Mouse (Mus musculus) layer of hippocampus, adult 11-12 months (tissue): ENCODE data around the gene Dbi.

Source experiments
- DNase-seq: peaks from one replicate; pipeline ENCODE4 v3.0.0; 2022; ENCODE audit warnings: low spot score

Dbi gene

DNA sequence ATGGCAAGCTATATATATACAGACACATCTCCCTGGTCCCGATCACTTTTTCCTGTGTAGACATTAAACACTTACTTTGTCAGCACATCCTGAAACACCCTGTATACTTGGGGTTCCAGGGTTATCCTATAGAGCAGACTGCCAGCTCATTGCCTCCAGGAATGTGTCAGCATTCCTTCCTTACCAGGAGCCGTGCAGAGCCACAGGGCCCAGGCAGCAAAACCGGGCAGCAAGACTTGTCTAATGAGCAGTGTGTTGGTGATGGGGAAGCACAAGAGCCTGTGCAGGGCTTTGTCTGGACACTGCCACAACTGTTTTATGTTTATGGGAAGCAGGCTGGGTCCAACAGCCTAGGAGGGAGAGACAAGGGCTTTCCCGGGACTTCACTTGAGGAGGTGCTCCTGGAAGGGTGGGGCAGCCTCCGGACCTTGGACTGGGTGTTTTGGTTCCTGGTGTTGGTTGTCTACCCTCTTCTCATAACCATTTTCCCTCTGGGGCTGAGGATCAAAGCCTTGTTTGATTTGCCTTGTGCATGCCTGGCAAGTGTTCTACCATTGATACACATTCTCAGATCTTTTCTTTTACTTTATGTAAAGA, 36.9 kb downstream of the Dbi start:
- no peak for DNase-seq

DNA sequence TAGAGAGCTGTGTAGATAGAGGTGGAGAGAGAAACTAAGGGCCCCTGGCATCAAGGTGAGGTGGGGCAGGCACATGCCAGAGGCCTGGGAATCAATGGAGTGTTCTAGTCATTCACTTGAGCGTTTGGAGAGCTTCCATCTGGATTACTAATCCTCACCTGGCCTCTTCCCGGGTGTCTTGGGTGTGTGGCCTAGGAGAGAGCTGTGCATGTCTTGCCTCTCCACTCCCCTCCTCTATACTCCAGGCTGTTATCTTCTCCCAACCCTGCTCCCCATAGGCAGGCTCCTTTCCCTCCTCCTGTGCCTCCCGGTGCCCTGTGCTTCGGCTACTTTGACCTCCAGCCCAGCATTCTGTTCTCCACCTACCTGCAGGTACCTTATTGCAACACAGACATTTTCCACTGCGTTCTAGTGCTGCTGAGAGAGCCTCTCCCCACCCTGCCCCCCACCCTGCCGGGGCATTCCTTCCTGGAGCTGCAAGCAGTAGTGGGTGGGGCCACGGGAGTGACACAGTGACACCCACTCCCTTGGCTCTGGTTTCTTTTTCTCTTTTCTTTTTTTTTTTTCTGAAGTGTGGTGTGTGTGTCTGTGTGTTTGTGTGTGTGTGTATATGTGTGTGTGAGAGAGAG, 37.8 kb downstream of the Dbi start:
- no peak for DNase-seq

DNA sequence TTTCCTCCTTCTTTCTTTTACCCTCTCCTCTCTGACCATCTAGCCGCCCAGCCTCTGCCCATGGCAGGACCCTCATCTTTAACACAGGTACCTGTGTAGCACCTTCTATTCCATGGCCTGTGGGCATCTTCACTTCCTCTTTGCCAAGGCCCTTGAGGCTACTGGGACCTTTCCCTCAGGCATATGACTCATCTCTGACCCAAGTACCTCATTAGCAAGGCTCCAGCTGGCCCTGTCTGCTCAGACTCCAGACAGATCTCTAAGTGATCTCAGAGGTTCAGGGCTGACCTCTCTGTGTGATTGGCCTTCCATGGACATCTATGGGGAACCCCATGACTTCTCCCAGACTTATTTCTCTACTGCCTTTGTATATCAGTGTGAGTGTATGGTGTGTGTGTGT, 40.2 kb downstream of the Dbi start:
- DNase-seq: no peak

DNA sequence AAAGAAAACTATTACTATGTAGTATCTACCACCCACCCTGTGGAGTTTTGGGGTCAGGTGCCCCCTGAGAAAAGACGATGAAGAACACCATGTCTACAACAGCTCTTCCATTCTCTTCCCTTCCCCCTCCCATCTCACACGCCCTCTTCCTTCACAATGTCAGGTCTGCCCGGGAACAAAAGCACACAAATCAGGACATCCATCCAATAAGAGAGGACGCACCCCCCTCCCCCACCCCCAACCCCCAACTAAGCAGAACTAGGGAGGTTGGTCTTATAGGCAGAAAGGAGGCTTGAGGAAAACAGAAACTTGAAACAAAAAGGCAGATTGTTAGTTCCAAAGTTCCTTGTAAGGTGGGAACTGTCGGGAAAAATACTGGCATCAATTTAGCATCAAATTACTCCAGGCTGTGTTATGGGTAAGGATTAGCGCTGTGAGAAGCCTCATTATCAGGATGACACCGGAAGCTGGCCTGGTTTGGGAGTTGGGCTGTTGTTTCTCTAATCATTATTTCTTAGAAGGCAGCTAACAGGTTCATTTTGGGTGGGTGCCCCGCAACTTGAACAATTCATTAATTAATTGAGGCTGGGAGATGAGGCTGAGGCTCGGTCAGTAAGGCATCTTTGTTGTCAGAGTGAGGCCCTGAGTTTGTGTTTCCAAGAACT, 43.0 kb downstream of the Dbi start:
- no peak for DNase-seq

DNA sequence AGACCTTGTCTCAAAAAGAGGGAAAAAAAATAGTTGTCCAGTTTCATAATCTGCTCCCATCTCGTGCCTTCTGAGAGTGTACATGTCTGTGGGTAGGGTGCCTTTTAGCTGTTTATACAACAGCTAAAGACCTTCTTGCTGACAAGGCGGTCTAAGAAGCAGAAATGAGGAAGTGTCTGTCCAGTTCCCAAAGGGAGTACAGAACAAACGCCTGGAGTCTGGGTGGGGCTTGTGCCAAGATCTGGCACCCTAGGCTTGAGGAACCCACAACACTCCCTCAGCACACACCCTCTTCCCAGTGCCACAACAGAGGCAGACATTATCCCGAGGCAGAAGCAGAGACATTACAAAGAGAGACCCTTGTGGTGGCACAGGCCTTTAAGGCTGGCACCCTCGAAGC, 45.4 kb downstream of the Dbi start:
- DNase-seq: no peak

DNA sequence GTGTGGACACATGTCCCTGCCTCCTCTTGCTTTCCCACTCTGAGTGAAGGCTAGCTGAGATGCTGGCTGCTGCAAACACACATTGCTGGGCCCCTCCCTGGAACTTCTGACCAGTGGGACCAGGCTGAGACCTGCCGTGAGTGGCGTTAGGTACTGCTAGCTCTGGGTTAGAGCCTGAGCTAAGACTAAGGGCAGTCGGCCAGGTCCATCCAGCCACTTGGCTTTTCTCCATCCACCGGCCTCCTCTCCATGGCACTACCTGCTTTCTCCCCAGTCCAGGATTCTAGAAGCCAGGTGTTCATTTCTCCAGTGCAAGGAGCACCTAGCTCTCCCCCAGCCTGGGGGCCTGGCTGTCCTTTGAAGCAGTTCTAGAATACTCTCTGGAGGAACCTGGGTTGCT, 45.9 kb downstream of the Dbi start:
- no peak for DNase-seq

DNA sequence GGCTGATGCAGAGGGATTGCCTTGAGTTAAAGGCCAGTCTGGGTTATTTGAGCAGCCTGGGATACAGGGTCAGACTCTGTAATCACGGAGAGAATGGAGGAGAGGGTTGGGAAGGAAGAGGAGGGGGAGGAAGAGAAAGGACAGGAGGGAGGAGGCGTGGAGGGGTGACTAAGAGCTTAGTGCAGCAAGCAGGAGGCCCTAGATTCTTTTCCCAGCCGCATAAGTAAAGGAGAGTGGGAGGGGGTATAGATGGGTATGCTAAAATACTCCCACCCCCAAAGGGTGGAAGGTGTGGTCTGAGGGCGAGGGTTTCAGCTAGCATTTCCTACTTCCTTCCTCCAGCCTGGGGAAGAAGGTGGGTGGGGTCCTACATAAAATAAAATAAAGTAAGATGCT, 46.6 kb downstream of the Dbi start:
- no peak for DNase-seq

DNA sequence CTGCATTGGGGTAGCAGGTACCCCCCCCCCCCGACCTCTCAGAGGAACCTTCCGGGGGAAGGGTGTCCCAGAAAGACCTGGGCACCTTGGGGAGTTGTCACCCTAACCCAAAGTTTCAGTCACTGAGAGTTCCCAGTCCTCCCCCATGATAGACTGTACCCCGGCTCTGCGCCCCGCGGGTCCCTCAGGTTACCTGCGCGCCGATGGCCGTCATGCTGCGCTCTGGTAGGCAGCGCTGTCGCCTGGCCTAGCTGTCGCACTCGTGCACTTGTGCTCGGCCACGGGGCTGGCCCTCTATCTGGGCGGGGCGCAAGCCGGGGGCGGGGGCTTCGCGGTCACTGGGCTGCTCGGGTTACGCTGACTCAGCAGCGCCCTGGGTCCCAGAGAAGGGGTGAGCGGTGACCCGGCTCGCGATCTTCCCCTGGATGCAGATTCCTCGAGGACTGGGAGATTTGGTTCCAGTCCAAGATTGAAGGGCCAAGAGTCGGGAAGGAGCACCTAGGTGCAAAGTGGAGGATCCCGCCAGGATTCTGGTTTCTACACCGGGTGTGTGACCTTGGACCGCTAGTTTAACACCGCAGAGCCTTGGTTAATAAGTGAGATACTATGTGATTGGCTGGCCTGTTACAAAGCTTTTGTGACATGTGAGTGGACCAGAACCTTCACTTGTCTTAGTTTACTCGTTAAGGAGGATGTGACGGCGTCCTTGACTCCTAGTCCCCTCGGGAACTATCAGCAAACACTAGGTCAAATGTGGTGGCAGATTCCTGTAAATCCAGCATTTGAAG, 47.2 kb downstream of the Dbi start, which contains the start of gene Tmem37:
Gene Tmem37, minus strand, starts transcription at position 556 of the 788 bp plus-strand sequence.
- peak; percentile 37 for DNase-seq

DNA sequence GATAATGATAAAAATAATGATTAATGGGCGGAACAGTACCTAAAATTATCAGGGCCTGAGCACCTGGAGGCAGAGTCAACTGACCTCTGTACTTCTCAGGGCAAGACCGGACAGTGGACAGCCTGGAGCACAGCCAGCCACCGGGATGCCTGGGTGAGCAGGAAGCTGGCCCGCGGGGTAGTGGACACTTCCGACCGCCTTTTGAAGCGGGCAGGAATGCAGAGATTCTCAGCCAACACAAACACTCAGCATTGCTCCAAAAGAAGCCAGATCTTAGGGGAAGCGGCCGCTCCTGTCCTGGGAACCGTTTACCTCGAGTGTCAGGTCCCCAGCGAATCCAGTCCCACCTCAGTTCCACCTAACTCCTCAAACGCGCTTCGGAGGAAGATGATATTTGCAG, 48.0 kb downstream of the Dbi start:
- DNase-seq: no peak

DNA sequence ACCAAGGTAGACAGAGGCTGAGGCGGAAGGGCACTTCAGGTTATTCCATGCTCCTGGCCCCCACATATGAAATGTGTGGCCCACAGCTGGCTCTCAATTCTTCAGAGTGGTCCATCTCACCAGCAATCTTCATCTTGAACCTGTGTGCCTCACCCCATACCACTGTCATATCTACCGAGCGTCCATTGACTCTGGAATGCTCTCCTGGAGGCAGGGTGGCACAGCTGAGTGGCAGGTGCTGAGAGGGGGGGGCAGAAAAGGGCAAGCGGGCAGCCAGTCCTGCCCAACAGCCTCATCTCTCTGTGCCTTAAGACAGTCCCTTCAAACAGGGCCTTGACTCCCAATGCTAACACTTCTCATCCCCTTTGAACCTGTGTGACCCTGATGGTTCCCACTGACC, 49.7 kb downstream of the Dbi start:
- DNase-seq: no peak

DNA sequence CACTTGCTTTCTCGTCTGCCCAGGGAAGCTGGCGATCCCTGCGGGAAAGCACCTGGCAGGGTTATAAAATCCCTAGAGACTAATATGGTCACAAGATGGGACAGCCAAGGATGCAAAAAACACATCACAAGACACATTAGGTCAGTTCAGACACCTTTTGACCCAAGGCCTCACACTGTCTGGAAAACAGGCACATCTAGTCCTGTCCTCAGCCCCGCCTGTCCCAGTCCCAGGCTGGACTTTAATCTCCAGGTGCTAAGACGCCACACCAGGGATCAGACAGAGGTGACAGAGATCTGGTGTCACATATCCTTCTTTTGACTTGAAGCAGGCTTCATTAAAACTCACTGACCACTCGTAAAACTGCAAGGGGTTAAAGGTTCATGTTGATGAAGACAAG, 50.7 kb downstream of the Dbi start:
- DNase-seq: no peak

DNA sequence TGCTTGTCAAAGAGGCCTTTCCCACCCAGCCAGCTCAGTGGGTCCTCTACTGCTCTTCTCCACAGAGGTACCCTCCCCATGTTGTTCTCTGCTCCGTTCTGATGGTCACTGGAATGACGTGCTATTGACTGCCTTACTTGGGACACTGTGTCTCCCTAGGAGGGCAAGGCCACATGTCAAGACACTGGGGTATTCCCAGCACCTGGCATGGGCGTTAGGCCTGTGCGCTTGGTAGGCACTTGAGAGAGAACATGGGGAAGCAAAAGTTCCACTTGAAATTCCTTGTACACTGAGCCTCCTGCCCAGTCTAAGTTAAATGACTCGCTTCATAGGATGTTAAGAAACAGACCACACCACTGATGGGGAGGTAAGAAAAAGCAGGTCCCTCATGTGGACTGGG, 51.8 kb downstream of the Dbi start:
- no peak for DNase-seq

DNA sequence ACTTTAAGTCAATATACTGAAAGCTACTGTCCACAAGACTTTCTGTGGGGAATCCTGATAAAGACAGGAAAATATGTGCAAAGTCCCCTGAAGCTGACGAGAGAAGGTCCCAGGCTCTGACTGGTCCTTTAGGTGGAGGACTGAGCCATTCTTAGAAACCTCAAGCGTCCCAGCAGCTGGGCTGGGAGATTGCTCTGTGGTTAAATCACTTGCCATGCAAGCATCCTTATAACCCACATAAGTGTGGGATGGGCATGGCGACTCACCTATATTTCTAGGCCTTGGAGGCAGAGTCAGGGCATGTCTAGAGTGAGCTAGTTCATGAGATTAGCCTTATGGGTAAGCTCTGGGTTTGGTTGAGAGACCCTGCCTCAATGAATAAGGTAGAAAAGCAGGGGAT, 54.3 kb downstream of the Dbi start:
- DNase-seq: no peak

DNA sequence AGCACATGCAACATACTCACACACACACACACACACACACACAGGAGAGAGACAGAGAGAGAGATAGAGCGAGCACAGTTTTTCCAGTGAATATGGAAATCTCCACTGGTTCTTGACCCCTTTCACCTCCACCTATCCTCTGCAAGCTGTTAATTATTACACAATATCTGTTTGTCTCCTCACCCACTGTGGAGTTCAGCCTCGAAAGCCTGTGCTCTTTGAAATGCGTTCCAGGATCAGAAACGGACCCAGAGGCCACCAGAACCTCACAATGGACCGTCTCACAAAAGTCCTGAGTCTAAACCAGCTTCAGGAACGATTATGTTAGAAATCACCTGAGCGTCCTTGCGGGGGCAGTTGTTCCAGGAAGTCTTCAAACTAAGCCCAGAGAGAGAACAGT, 54.7 kb downstream of the Dbi start:
- no peak for DNase-seq

DNA sequence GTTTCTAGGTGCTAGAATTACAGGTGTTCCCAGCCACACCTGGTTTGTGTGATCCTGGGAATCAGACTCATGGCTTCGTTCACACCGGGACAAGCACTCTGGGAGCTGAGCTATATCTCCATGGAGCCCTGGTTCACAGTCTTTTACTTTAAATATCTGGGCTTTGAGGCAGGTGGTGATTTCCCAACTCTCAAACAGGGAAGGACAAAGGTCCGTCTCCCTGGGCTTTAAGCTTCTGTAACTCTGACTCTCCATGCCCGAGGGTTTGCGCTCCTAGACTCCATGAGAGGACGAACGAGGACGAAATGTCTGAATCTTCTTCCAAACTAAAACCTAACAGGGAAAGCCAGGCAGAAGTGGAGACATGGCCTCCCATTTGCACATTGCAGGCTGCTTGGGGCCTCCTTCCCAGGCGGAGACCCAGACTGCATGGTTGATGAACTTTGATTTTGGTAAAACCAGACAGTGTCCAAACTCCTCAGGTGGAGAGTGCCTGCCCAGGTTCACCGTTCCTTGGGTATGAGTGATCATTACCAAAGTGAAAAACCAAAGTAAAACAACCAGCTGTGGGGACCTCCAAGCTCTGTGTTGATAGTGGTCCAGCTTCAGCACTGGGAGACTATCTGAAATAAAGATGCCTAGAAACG, 56.7 kb downstream of the Dbi start:
- no peak for DNase-seq
